Mouse (Mus musculus): Measurements from ENCODE around the gene Prelid3b. TPM values are rescaled to one million over a fixed set of nuclear protein-coding genes. Genes with fewer than 3 reads are reported as not detected.
A peak's percentile ranks its signal among the peaks of the same experiment; 100 is the strongest.

Gene Prelid3b
- total RNA-seq, 4 experiments from 2014 or later: 42.5 to 49.9 (median 46.5) TPM

GRCm38 (mm10) chr2:174428996-174429591 lies 43.8 kb downstream of the Prelid3b start:
- no peak for DNase-seq (ENCODE audit: low spot score in 2 of 2)

DNA sequence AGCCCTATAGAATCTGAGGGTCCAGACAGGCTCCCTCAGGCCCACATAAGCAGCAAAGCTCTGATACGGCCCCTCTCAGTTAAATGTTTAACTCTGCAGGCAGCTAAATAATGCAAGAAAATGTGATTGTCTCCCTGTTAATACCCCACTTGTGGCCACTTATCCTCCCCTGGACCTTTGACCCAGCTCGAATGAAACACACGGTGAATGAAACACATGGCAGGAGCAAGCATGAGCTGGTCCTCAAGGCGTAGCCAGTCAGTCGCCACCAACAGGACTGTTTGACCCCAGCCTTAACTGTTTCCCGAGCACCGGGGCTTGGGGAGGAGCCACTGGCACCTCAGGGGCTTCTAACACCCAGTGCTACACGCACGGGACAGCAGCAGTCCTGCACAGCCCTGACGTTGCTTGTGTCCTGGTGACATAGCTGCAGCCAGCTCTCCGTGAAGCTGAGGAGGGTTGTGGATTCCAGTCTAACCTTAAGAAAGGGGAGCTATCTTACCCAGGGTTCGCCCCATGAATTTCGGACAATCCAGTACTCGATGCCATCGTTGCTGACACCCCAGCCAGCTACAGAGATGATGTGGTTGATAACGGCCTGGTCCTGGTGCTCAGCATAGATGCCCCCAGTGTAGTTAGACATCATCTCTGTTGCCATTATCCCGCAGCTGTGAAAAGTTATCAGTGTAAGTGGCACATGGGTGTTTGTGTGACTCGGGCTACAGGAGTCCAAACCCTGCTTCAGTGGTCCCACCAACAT lies 44.6 kb downstream of the Prelid3b start:
- no peak for DNase-seq (ENCODE audit: low spot score in 2 of 2)

GRCm38 (mm10) chr2:174426856-174427255 lies 46.0 kb downstream of the Prelid3b start:
- no peak for DNase-seq (ENCODE audit: low spot score in 2 of 2)

DNA sequence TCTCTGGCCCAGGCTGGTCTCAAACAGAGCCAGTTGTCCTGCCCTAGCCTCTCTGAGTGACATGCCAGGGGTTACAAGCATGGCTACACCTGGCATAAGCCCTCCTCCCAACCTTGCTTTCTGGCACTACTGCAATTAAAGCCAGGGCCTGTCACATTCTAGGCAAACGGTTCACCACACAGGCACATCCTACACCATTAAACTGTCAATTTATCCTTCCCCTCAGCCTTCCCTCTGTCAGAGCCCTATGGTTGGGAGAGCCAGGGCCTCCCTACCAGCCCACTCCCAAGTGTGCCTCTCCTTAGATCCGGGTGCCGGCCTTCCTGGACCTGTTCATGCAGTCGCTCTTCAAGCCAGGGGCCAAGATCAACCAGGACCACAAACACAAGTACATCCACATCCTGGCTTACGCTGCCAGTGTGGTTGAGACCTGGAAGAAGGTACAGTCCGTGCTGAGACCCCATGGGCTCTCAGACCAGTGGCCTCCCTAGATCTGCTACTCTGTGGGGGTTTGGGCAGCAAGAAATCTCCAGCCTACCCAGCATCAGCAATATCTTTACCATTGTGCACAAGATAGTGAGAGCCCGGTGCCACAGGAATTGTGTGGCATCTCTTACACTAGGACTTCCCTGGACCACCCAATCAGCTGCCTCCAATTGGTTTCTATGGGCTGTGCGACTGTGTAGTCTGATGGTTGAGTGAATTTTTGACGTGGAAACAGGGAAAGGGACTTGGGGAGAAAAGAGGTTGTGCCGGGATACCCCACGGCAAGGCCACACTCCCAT lies 48.4 kb downstream of the Prelid3b start:
- DNase-seq (ENCODE audit: low spot score in 2 of 2): no peak

DNA sequence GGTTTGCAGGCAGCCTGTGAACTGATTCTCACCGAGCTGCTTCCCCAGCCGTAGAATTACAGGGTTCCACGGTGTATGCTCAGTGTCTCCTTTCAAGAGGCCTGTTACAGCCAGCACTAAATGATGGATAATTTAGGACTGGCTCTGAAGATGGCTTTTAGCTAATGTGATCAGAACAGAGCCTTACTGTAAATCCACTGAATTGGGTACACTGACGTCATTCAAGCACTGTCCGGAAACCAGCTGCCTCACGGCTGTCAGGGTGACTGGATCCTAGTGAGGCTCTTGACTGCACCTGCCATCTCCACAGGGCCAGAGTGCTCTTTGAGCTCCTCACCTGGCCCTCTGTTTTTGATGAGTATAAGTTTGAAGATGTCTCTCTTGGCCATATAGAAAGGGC lies 51.8 kb downstream of the Prelid3b start:
- no peak for DNase-seq (ENCODE audit: low spot score in 2 of 2)

DNA sequence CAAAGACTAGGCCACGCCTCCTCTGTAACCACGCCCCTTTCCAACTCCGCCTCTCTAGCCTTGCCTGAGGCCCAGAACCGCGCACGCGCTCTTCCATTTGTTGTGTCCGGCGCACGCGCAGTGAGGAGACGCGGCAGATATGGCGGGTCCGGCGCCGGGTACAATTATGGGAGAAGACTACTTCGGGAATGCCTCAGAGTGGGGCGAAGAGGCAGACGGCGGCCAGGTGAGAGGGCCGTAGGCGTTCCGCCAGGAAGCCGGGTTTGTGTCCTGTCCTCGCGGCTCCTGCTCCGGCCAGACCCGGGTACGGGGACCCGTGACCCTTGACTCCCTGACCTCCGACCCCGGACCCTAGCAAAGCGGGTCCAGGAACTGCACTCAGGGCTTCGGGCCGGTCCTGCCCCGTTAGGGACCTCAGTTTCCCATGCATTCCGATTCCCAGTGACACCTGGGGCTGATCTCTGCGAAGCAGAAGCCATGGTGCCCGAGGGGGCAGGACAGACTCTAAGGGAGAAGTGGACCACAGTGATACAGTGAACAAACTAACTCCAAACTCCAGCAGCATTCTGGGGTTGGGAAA lies 57.1 kb downstream of the Prelid3b start, which contains the start of gene Nelfcd:
TSS of gene Nelfcd (plus strand) at position 74 of the 580 bp plus-strand sequence.
- peak; percentile 91 to 95 for DNase-seq (ENCODE audit: low spot score in 2 of 2)

Other genes with a start within 250 kb of the Prelid3b start
- gene Gnas, start 188.8 kb downstream of the Prelid3b start, total RNA-seq (2022): 1,000 to 10,000 TPM; 1,232 to 1,409 (median 1,307) TPM
- gene Gm20721, start 126.4 kb downstream of the Prelid3b start, total RNA-seq (2022): 1 to 10 TPM; 1.0 to 2.2 (median 1.2) TPM
- 10 to 100 TPM; 18.7 to 23.3 (median 19.6) TPM for gene Nelfcd, start 57.3 kb downstream of the Prelid3b start, total RNA-seq (2022)
- 10 to 100 TPM; 22.0 to 31.2 (median 25.4) TPM for gene Ctsz, start 34.0 kb downstream of the Prelid3b start, total RNA-seq (2022)
- gene Tubb1, start 22.4 kb downstream of the Prelid3b start, total RNA-seq (2022): not detected
- 1,000 to 10,000 TPM; 1,170 to 1,318 (median 1,227) TPM for gene Atp5e, start 9.0 kb downstream of the Prelid3b start, total RNA-seq (2022)
- under 1 TPM in 1 of 4 experiments, not detected in 3; 0.03 TPM for gene Zfp831, start 170.5 kb upstream of the Prelid3b start, total RNA-seq (2022)